Mouse (Mus musculus): Measurements from ENCODE around the gene Tnfsf13. TPM values are rescaled to one million over a fixed set of nuclear protein-coding genes. Genes with fewer than 3 reads are reported as not detected.
A peak's percentile ranks its signal among the peaks of the same experiment; 100 is the strongest.
"Not testable (repeated sequence)": the region's sequence is repeated elsewhere in the genome, so short reads cannot be mapped to it uniquely, and the experiment has no call there.

The Tnfsf13 gene
- total RNA-seq, 2 experiments from 2014 or later = 2.0 to 5.0 TPM

DNA sequence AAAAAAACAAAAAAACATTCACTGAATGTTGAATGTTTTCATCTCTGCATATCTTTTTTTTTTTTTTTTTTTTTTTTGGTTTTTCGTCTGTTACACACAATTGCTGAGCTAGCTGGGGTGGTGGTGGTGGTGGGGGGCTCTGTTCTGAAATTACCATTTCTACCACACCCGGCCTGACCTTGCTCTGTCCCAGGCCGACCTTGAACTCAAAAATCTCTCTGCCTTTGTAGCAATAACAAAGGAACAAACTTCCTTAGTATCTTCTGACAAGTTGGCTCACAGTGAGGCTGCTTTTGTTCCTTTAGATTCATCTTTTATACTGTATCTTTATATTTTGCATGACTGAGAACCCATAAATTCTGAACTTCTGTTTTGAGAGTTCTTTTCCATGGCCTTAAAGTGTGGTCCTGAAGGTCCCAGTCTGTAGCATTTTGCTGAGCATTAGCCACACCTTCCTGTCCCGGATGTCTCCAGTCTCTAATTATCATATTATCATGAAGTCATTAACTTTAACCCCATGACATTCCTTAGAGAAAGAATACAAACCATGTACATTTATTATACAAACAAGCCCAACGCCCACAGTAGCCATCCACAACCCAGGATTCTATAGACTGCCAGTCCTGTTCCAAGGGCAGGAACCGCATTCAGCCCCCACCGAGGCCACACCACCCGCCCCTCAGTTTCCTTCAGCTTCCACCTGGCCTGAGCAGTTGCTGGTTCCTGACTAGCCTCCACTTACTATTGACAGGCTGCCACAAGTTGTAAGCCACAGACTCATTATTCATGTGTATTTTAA is 18.4 kb upstream of the Tnfsf13 start:
- no peak for DNase-seq

DNA sequence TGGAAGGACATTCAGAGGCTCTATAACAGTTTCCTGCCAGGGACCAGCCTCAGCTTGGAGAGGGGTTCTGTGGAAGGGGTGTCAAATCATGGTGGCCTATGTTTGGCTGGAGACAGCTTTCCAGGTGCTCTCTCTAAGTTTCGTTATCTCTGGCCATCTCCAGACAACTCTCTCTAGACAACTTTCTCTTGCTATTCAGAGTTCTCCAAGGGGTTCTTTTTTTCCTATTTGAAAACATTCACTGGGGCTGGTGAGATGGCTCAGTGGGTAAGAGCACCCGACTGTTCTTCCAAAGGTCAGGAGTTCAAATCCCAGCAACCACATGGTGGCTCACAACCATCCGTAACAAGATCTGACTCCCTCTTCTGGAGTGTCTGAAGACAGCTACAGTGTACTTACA is 17.8 kb upstream of the Tnfsf13 start:
- not testable (repeated sequence) for DNase-seq

DNA sequence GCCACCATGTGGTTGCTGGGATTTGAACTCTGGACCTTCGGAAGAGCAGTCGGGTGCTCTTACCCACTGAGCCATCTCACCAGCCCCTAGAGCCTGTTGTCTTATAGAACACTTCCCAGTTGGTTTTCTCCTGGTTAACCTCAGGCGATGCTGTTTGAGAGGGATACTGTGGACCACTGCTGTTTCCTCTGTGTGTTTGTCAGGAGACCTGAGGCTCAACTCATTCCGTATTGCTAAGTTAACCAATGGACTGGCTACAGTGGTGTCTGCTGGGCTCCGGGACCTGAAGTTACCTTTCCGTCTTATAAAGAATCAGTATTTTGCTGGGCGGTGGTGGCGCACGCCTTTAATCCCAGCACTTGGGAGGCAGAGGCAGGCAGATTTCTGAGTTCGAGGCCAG is 17.3 kb upstream of the Tnfsf13 start:
- not testable (repeated sequence) for DNase-seq

DNA sequence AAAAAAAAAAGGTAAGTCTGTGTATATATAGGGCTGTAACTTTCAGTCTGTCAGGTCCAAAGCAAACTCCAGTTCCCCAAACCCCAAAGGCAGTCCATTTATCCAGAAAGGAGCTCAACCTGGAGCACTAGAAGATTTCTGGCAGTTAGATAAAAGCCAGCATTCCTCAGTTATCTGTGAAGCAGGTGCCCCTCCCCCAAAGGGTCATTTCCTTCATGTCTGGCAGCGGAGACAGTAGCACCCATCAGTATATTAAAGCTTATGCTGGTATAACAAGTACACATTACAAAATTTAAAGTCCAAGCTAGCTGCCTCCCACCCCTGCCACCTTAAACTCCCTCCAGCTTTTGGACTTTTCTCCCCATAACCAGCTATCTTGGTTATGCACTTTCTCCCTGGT is 14.0 kb upstream of the Tnfsf13 start:
- DNase-seq = no peak

DNA sequence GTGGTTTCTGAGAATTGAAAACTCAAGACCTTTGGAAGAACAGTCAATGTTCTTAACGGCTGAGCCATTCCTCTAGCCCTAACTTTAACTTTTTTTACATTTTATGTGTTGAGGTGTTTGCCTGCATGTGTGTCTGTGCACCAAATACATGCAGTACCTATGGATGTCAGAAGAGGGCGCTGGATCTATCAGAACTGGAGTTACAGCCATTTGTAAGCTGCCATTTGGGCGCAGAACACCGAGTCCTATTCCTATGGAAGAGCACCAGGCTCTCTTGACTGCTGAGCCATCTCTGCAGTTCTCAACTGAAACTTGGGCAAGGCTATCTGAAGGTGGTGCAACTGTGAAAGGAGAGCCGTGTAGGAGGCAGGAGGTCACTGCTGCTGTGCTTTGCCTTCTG is 13.0 kb upstream of the Tnfsf13 start:
- DNase-seq = no peak

DNA sequence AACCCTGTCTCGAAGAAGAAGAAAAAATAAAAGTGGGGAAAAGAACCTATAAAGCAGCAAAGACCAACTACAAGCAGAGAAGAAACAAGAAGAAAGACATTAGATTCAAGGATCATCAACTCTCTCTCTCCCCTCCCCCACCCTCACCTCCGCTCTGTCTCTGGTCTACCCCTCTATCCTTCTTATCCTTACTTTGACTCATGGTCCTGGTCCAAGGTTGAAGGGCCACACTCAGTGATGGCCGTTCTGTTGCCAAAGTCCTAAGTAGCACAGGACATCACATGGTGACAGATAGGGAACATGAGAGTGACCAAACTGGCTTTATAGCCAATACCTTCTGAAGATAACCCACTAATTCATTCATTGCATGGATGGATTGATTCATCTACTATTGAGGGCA is 11.8 kb upstream of the Tnfsf13 start:
- no peak for DNase-seq

DNA sequence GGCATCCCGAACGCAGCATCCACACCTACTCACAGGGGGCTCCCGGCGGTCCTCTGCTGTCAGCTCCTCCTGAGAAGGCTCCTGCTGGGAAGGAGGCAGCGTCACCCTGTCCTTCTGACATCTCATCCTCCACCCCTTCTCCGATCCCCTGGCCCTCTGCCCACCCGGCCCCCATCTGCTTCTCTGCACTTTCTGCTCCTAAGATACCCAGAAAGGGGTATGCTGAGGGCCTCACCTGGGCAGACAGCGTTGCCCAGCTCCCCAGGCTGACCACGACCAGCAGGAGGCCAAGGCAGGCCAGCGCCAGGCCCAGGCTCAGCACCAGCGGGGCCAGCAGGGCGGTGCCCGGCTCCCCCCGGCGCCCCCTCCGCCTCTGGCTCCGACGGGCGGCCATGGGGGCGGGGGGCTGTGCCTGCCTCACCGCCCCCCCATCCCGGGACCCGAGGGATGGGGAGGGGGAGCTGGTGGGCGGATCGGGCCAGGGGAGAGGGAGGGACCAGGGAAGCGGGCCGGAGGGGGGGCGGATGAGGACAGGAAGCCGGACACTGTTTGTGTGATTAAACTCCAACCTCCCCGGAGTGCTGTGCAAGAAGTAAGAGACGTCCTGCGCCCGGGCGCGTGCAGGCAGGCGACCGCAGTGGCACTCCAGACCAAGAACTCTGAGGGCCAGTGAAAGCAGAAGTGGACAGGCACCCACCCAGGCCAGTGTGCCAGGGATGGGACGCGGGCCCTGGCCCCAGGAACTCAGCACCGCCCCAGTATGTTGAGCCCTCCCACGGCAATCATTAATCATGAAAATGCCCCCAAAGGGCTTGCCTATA is 10.0 kb upstream of the Tnfsf13 start, which contains the start of the genes Tnfsf12 and Tnfsfm13:
Gene Tnfsf12, minus strand, starts transcription at position 489 of the 821 bp plus-strand sequence.
Gene Tnfsfm13, minus strand, starts transcription at position 738 of the 821 bp plus-strand sequence.
- peak; percentile 82 for DNase-seq

DNA sequence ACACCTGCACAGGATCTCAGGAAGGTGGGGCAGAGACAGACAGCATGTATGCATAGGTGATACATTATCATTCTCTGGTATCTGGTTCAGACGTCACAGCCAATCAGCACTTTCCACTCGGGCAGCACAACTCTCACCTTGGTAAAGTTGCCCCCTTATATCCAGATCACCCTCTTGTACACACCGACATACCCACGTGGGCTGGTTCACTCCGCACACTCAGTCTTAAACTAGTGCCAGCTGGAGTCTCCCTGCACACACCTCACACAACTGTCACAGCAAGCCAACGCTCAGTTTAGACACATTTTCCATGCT is 9.4 kb upstream of the Tnfsf13 start:
- DNase-seq = no peak

DNA sequence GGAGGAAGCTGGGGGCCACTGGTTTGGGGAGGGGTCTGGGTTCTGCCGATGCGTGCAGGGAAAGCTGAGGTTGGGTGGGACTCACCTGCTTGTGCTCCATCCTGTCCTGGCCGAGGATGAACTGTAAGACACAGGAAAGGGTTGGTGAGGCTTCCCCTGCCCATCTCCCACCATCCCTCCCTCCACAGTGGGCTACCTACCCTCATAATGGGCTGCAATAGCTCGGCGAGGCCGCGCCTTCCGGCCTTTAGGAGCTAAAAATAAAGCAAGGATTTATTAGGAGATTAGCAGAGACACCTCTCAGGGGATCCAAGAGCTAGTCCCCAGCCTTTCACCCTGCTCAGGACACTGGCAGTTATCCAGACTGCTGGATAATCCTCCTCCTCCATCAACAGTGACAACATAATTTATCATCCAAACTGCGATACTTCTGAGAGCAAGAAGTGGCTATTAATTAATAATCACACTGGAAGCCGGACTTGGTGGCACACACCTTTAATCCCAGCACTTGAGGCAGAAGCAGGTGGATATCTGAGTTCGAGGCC is 7.9 kb upstream of the Tnfsf13 start:
- no peak for DNase-seq

DNA sequence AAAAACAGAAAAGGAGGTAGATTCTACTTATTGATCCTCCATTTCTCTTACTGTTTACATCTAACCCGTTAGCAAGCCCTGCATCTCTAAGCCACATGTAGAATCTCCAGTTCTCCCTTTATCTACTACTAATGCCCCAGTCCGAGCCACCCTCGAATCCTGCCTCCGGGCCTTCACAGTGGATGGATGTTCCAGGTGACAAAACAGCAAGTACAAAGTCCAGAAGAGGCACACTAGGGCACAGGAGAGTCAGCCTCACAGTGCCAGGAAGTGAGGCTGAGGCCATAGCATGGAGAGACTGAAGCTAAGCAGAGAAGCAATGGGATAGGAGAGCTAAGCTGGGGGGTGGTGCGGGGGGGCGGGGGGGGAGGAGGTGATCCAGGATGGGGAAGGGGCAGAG is 7.3 kb upstream of the Tnfsf13 start:
- DNase-seq = no peak

DNA sequence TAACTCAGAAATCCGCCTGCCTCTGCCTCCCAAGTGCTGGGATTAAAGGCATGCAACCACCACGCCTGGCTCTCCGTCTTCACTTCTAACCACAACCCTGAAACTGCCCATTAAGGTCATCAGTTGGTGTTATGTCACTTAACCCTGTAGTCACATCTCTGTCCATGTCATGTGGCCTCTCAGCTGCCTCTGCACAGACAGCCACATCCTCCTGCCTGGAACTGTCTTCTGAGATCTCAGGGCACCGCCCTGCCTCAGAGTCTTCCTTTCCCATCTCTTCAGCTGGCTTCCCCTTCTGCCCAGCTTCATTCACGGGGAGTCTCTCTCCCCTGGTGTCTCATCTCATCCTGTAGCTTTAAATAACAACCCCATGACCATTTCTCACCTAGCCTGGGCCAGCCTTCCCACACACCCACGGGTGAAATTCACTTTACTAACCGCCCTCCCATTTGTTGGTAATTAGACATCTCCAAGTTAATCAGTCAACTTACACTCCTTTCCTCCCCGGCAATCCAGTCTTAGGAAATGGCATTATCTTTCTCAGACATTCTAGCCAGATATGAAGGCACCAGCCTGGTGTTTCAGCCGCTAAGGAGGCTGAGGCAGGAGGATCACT is 6.7 kb upstream of the Tnfsf13 start:
- no peak for DNase-seq

DNA sequence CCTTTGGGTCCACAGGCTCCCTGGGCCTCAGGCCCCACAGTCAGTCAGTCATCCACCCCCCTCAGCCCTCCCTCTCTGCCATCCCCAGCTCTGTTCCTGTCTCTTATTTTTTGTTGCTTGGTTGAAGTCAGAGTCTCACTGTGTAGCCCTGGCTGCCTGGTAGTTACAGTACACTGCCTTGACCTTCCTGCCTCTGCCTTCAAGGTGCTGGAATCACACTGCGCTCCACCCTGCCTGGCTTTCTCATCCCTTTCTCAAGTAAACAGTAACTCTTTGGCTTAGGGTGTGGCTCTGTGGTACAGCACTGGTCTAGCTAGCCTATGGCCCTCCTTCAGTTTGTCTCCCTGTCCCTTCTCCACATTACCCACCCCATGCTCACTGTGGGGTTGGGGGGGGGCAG is 4.3 kb upstream of the Tnfsf13 start:
- no peak for DNase-seq

DNA sequence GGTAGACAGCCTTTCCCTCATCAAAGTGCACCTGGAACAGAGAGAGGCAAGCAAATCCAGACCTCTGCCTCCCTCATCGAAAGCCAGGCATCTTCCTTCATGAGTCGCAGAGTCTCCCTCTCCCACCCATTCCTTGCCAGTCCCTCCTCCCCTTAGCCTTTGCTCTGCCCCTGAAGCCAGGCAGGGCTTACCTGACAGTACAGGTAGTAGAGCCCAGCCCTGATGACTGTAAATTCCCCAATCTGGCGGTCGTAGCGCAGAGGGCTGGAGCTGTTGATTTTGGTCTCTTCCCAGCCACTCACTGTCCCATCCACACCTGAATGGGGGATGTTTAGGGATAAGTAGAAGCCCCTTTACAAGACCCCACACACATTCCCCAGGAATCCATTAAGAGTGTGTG is 1.5 kb upstream of the Tnfsf13 start:
- DNase-seq = no peak

DNA sequence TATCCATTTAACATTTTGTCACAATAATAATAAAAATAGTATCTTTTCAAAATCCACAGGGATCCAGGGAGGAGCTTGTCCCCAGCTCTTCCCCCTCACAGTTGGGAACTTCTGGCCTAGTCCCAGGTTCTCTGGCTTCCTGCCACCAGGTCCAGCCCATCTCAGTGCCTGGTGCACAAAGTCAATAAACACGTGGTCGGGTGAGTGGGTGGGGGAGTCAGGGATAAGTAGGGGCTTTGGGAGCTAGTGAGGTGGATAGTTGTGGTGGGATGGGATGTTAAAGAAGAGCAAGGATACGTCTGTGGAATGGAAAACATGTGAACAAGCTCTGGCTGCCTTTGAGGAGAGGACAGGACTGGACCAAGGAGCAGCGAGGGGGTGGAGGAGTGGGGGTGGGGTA is 793 bp upstream of the Tnfsf13 start:
- peak; percentile 80 for DNase-seq

DNA sequence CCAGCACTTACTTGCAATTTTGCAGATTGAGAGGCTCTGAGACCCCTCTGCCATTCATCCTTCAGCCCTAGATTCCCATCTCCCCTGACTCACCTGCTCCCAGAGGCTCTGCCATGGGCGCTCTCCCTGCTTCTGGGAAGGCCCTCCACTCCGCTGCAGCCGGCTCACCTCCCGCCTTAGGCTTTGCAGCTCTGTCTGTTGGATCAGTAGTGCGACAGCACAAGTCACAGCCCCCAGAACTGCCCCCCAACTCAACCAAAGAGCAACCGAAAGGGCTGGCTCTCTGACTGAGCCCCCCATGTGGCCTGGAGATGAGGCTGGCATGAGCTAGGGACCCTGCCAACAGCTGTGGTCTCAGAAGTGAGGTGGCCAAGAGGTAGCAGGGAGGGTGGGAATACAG is 648 bp downstream of the Tnfsf13 start:
- DNase-seq = peak; percentile 20

DNA sequence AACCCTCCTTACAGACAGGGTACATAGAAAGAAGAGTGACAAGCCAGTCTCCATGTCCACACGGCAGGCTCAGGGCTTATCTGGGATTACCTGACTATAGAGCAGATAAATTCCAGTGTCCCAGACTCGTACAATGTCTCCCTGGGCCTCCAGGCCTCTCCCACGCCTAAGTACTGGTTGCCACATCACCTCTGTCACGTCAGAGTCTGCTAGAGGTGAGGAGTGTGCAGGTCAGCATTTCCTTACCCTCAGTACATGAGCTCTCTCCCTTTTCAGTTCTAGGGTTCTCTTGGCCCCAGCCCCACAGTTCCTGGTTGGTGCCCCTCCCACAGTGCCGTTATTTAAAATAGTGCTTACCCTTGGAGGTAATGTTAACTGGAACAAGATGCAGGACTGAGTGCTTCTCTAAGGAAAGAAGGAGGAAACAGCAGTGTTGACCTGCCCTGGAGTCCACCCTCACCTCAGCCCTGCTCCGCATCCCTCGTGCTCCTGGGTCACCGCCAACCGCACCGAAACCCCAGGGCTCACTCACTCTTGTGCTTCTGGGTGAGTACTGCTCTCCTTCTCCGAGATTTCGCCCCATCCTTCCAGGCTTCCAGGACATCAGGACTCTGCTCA is 1.3 kb downstream of the Tnfsf13 start:
- DNase-seq = no peak

DNA sequence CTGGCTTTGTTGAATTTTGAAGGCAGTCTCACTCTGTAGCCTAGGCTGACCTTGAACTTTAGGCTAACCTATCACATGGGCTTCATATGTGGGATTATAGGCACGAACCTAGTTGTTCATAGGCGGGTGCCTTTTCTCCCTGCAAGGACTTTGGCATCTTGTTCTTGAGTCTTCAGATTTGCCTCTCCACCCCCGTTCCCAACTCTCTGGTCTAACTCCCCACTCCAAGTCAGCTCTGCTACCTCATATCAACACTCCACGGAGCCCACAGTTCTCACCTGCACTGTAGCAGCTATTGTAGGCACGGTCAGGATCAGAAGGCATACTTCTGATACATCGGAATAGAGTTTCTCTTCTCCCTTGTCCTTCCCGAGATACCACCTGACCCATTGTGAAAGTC is 2.0 kb downstream of the Tnfsf13 start:
- no peak for DNase-seq

DNA sequence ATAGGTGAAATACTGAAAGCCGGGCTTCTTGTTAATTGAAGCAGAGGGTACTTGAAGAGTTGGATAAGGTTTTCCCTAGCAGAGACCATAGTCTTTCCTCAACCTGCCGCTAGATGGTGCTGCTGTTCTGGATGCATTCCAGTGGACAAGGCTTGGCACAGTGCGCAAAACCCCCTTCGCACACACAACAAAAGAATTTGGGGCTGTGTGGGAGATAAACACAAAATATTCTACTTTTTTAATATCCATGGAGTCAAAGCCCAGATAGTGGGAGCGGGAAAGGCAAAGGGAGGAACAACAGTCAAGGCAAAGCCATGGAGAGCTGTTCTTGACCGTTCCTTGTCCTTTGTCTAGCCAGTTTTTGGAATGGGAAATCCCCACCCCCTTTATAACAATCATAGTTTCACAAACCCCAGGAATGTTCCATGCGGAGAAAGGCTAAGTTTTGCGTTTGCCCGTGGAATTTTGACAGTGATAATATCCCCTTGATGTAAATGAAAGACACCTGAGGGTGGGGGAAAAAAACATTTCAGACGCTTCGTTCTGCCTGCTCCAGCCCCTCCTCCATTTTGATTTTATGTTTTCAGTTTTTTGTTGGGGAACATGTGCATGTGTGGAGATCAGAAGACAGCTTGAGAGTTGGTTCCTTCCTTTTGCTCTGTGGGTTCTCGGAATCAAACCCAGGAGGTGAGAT is 2.6 kb downstream of the Tnfsf13 start:
- peak; percentile 93 for DNase-seq

DNA sequence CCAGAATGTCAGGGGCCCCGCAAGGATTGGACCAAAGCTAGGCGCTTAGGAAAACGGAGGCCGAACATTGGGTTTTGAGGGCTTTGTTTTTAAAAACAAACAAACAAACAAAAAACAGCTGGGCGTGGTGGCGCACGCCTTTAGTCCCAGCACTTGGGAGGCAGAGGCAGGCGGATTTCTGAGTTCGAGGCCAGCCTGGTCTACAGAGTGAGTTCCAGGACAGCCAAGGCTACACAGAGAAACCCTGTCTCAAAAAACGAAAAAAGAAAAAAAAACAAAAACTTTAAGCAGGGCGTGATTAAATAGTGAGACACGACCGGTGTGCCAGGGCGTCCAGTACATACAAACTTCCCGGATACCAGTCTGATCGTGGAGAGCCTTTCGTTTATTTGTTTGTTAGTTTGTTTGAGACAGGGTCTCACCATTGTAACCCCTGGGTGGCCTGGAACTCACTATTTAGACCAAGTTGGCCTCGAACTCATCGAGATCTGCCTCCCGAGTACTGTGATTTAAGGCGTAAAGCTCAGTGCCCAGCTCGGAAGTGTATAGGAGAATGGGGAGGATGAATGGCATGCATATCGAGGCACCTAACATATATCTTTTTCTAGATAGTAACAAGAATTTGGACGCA is 3.3 kb downstream of the Tnfsf13 start:
- no peak for DNase-seq

DNA sequence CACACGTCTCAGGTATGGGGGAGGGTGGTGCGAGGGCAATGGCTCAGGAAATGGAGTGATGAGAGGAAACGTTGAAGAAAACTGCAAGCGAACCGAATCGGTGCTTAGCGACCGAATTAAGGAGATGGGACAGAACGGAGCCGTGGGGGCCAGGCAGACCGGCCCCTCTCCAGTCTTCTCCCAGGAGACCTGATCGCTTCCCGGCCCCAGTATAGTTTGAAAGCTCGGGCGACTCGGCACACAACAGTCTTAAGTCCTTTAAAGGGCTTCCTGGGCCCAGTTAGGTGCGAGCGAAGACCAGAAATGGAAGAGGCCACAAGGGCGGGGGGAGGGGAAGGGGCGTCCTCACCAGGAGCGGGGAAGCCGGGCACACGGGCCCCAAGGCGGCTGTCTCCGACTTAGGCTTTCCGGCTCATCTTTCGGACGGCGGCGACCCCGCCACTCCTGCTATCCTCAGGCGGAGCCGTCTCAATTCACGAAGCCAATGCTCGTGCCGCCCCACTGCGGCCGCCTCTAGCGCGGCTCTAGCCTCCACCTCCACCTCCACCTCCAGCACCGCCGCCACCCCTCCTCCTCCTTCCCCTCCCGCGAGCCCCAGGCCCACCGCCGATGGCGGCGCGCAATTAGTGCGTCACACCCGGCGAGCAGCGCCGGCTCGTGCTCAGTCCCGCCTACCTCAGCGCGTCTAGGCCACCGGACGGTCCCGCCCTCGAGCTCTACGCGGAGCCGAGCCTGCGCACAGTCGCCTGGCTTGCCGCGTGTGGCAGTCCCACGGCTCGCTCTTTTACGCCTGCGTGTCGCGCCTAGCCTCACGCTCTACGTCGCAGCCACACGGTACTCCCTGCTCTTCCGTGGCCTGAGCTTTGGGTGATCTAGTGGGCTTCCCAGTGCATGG is 4.0 kb downstream of the Tnfsf13 start, which contains the start of gene Senp3:
Gene Senp3, minus strand, starts transcription at position 771 of the 895 bp plus-strand sequence.
- DNase-seq = peak; percentile 97

All from adrenal gland, postnatal 10 days (tissue).